Mouse (Mus musculus) lung, adult 18-20 months (tissue): ENCODE data around the gene Dyrk3.
"Not testable (repeated sequence)": the region's sequence is repeated elsewhere in the genome, so short reads cannot be mapped to it uniquely, and the experiment has no call there.

Experiments
- DNase-seq, 2 experiments: peaks; one replicate each; pipeline ENCODE4 v3.0.0; 2022; ENCODE audit warnings: mixed read lengths in 2 of 2

Dyrk3 gene

GRCm38 (mm10) chr1:131153018-131153629 is 15.0 kb upstream of the Dyrk3 start, which contains the start of gene Eif2d:
Gene Eif2d, plus strand, starts transcription at chr1:131153181.
- peak; percentile 89 to 92 for DNase-seq

GRCm38 (mm10) chr1:131149496-131149895 is 11.4 kb upstream of the Dyrk3 start:
- no peak for DNase-seq

- DNase-seq = no peak
Measured at GRCm38 (mm10) chr1:131146181-131146614, 8.1 kb upstream of the Dyrk3 start.

GRCm38 (mm10) chr1:131145222-131145621 is 7.1 kb upstream of the Dyrk3 start:
- DNase-seq = not testable (repeated sequence)

- no peak for DNase-seq
Measured at GRCm38 (mm10) chr1:131142472-131142871, 4.3 kb upstream of the Dyrk3 start.

- no peak for DNase-seq
Measured at GRCm38 (mm10) chr1:131141449-131141848, 3.3 kb upstream of the Dyrk3 start.

- DNase-seq = peak; percentile 59 to 71
Measured at GRCm38 (mm10) chr1:131139102-131140095, 1.3 kb upstream of the Dyrk3 start.

GRCm38 (mm10) chr1:131137717-131138118 is 422 bp downstream of the Dyrk3 start:
- no peak for DNase-seq

- no peak for DNase-seq
Measured at GRCm38 (mm10) chr1:131137111-131137510, 1.0 kb downstream of the Dyrk3 start.

- no peak for DNase-seq
Measured at GRCm38 (mm10) chr1:131135960-131136629, 2.0 kb downstream of the Dyrk3 start.

- peak in 1 of 2 experiments; percentile 54 for DNase-seq
Measured at GRCm38 (mm10) chr1:131134942-131135522, 3.1 kb downstream of the Dyrk3 start.

GRCm38 (mm10) chr1:131134231-131134630 is 3.9 kb downstream of the Dyrk3 start:
- DNase-seq = no peak

GRCm38 (mm10) chr1:131125987-131126744 is 12.0 kb downstream of the Dyrk3 start:
- DNase-seq = peak in 1 of 2 experiments; percentile 8

GRCm38 (mm10) chr1:131123522-131124265 is 14.4 kb downstream of the Dyrk3 start:
- DNase-seq = no peak

GRCm38 (mm10) chr1:131121987-131122386 is 16.2 kb downstream of the Dyrk3 start:
- DNase-seq = peak in 1 of 2 experiments; percentile 36

- DNase-seq = peak in 1 of 2 experiments; percentile 69
Measured at GRCm38 (mm10) chr1:131119026-131119425, 19.1 kb downstream of the Dyrk3 start.

- peak; percentile 49 to 69 for DNase-seq
Measured at GRCm38 (mm10) chr1:131118530-131118929, 19.6 kb downstream of the Dyrk3 start.

- peak in 1 of 2 experiments; percentile 43 for DNase-seq
Measured at GRCm38 (mm10) chr1:131116430-131117011, 21.6 kb downstream of the Dyrk3 start.

GRCm38 (mm10) chr1:131115932-131116331 is 22.2 kb downstream of the Dyrk3 start:
- peak in 1 of 2 experiments; percentile 67 for DNase-seq

- peak; percentile 80 to 88 for DNase-seq
Measured at GRCm38 (mm10) chr1:131112576-131112975, 25.6 kb downstream of the Dyrk3 start.
